Mouse (Mus musculus): ENCODE data around the gene Gm20388. TPM values are rescaled to one million over a fixed set of nuclear protein-coding genes. Genes with fewer than 3 reads are reported as not detected.
A peak's percentile ranks its signal among the peaks of the same experiment; 100 is the strongest.

The Gm20388 gene
- total RNA-seq, 2 experiments from 2014 or later: 8.8 TPM

GRCm38 (mm10) chr8:121723846-121724245 lies 1813.2 kb downstream of the Gm20388 start:
- DNase-seq (ENCODE audit: extremely low spot score in 1 of 2, low spot score in 1 of 2): no peak

GRCm38 (mm10) chr8:121727164-121727563 lies 1816.5 kb downstream of the Gm20388 start:
- no peak for DNase-seq (ENCODE audit: extremely low spot score in 1 of 2, low spot score in 1 of 2)

GRCm38 (mm10) chr8:121729323-121729722 lies 1818.7 kb downstream of the Gm20388 start, which contains the start of gene Jph3:
Gene Jph3 (plus strand): TSS chr8:121729623.
- DNase-seq (ENCODE audit: extremely low spot score in 1 of 2, low spot score in 1 of 2): no peak

- no peak for DNase-seq (ENCODE audit: extremely low spot score in 1 of 2, low spot score in 1 of 2)
These were observed 1819.1 kb downstream of the Gm20388 start for GRCm38 (mm10) chr8:121729754-121730153.

- DNase-seq (ENCODE audit: extremely low spot score in 1 of 2, low spot score in 1 of 2): peak in 1 of 2 experiments; percentile 44
These were observed 1819.5 kb downstream of the Gm20388 start for GRCm38 (mm10) chr8:121730170-121730569.

- DNase-seq (ENCODE audit: extremely low spot score in 1 of 2, low spot score in 1 of 2): peak in 1 of 2 experiments; percentile 31
These were observed 1820.0 kb downstream of the Gm20388 start for GRCm38 (mm10) chr8:121730646-121731045.

GRCm38 (mm10) chr8:121731060-121731459 lies 1820.4 kb downstream of the Gm20388 start:
- no peak for DNase-seq (ENCODE audit: extremely low spot score in 1 of 2, low spot score in 1 of 2)

- peak; percentile 35 to 61 for DNase-seq (ENCODE audit: extremely low spot score in 1 of 2, low spot score in 1 of 2)
These were observed 1821.1 kb downstream of the Gm20388 start for GRCm38 (mm10) chr8:121731471-121732333.

GRCm38 (mm10) chr8:121732334-121732665 lies 1821.7 kb downstream of the Gm20388 start:
- DNase-seq (ENCODE audit: extremely low spot score in 1 of 2, low spot score in 1 of 2): no peak

- DNase-seq (ENCODE audit: extremely low spot score in 1 of 2, low spot score in 1 of 2): peak in 1 of 2 experiments; percentile 44
These were observed 1823.6 kb downstream of the Gm20388 start for GRCm38 (mm10) chr8:121734262-121734661.

- no peak for DNase-seq (ENCODE audit: extremely low spot score in 1 of 2, low spot score in 1 of 2)
These were observed 1825.6 kb downstream of the Gm20388 start for GRCm38 (mm10) chr8:121736236-121736635.

- no peak for DNase-seq (ENCODE audit: extremely low spot score in 1 of 2, low spot score in 1 of 2)
These were observed 1830.1 kb downstream of the Gm20388 start for GRCm38 (mm10) chr8:121740721-121741120.

- DNase-seq (ENCODE audit: extremely low spot score in 1 of 2, low spot score in 1 of 2): no peak
These were observed 1838.9 kb downstream of the Gm20388 start for GRCm38 (mm10) chr8:121749501-121749900.

- DNase-seq (ENCODE audit: extremely low spot score in 1 of 2, low spot score in 1 of 2): no peak
These were observed 1839.9 kb downstream of the Gm20388 start for GRCm38 (mm10) chr8:121750512-121750911.

GRCm38 (mm10) chr8:121751407-121751806 lies 1840.8 kb downstream of the Gm20388 start:
- DNase-seq (ENCODE audit: extremely low spot score in 1 of 2, low spot score in 1 of 2): peak in 1 of 2 experiments; percentile 77

GRCm38 (mm10) chr8:121758470-121758869 lies 1847.8 kb downstream of the Gm20388 start:
- DNase-seq (ENCODE audit: extremely low spot score in 1 of 2, low spot score in 1 of 2): no peak

- DNase-seq (ENCODE audit: extremely low spot score in 1 of 2, low spot score in 1 of 2): no peak
These were observed 1849.8 kb downstream of the Gm20388 start for GRCm38 (mm10) chr8:121760484-121760883.

- DNase-seq (ENCODE audit: extremely low spot score in 1 of 2, low spot score in 1 of 2): no peak
These were observed 1850.8 kb downstream of the Gm20388 start for GRCm38 (mm10) chr8:121761480-121761879.

- no peak for DNase-seq (ENCODE audit: extremely low spot score in 1 of 2, low spot score in 1 of 2)
These were observed 1852.5 kb downstream of the Gm20388 start for GRCm38 (mm10) chr8:121762999-121763699.

GRCm38 (mm10) chr8:121763700-121764013 lies 1853.0 kb downstream of the Gm20388 start:
- DNase-seq (ENCODE audit: extremely low spot score in 1 of 2, low spot score in 1 of 2): no peak

- DNase-seq (ENCODE audit: extremely low spot score in 1 of 2, low spot score in 1 of 2): no peak
These were observed 1855.0 kb downstream of the Gm20388 start for GRCm38 (mm10) chr8:121765594-121766138.
